Mouse (Mus musculus) spleen, postnatal 14 days (tissue): ENCODE measurements around the gene 6030468B19Rik.
A peak's percentile ranks its signal among the peaks of the same experiment; 100 is the strongest.
"Not testable (repeated sequence)": the region's sequence is repeated elsewhere in the genome, so short reads cannot be mapped to it uniquely, and the experiment has no call there.

Experiments
- DNase-seq, 2 experiments: peaks; one replicate each; pipeline ENCODE4 v3.0.0; 2021 to 2022; ENCODE audit warnings: low spot score in 2 of 2

The 6030468B19Rik gene

DNA sequence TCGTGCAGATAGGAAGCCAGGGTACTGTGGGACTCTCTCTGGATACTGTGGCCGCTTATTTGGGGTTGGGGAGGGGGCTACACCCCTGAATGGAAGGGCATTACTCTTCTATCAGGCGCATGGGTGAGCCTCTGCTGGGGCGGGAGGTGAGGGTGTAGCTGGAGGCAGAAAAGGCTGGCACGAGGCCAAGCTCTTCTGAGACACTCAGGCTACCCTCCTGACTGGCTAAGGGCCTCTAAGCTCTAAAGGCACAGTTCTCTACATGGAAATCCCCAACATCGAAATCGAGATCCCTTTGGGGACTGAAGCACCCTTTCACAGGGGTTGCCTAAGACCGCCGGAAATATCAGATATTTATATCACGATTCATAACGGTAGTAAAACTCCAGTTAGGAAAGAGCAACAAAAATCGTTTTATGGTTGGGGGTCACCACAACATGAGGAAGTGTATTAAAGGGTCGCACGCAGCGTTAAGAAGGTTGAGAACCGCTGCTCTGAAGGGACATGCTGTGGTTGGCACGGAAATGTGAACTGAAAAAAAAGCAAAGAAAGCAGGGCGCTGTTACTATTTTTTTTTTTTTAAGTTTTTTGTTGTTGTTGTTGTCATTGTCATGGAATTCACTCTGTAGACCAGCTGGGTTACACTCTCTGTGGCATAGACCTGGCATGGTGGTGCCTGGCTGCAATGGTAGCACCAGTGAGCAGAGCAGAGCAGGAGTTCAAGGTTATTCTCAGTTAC lies 30.9 kb downstream of the 6030468B19Rik start:
- DNase-seq = peak; percentile 60 to 69

DNA sequence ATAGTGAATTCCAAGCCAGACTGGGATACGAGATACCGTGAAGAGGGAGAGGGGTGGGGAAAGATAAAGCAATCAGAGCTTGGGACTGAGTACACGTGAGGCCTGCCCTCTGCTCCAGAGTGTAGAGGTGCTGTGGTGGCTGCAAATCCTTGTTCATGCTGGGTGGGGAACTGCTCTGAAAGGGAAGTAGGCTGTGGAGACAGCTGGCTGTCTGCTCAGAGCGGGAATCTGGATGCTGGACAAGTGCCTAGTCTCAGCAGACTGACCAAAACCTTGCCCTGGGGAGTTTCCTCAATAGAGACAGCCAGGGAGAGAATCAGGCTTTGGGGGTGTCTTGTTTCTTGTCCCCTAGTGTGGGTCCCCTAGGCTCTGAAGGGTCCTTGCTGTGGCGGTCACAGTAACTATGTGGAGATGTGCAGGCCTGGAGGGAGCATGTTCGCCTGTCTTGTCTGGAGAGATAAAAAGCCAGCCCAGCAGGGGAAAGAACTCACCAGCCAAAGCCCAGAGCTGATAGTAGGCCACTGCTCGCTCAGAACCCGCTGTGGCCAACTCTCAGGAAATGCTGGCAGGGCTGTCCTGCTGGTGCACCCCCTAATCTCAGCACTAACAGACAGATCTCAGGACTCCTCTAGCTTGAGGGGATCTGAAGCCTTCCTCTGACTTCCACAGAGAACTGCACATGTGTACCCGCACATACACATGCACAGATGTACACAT lies 31.6 kb downstream of the 6030468B19Rik start:
- no peak for DNase-seq

DNA sequence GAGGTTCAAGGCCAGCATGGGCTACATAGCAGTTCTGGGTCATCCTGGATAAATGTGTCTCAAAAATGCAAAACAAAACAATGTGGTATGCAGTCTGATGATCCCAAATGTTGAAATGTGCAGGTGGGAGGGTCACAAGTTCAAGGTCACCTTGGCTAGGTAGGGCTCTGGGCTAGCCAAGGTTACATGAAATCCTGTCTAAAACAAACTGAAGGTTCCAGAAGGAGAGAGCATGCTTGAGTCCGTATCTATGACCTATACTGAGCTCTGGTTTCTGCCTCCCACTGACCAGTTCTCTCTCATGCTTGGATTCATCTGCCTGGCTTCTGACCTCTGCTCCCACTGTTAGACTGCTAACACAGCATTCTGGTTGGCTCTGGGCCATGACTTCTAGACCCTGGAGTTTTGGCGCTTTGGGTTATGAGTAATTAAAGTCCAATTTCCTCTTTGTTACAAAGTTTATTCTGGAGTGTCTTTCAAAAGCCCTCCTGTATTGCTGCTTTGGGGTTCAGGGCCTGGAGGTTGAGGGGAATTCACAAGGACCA lies 32.3 kb downstream of the 6030468B19Rik start:
- no peak for DNase-seq

DNA sequence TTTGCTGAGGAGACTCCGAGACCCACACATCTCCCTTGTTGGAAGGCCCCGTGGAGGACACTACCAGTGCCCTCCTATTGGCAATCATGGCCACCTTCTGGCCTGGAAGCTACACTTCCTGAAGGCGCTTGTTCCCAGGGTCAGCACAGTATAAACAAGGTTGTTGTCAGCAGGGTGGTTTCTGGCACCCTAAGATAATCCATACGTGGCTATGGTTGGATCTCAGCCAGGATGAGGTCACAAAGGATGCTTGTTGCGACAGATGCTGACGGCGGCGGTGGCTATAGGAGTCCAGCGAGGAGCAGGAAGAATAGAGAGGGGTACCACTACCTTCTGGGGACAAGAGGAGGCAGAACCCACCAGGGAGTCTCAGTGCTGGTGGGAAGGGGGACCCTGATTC lies 32.9 kb downstream of the 6030468B19Rik start:
- peak; percentile 59 to 67 for DNase-seq

DNA sequence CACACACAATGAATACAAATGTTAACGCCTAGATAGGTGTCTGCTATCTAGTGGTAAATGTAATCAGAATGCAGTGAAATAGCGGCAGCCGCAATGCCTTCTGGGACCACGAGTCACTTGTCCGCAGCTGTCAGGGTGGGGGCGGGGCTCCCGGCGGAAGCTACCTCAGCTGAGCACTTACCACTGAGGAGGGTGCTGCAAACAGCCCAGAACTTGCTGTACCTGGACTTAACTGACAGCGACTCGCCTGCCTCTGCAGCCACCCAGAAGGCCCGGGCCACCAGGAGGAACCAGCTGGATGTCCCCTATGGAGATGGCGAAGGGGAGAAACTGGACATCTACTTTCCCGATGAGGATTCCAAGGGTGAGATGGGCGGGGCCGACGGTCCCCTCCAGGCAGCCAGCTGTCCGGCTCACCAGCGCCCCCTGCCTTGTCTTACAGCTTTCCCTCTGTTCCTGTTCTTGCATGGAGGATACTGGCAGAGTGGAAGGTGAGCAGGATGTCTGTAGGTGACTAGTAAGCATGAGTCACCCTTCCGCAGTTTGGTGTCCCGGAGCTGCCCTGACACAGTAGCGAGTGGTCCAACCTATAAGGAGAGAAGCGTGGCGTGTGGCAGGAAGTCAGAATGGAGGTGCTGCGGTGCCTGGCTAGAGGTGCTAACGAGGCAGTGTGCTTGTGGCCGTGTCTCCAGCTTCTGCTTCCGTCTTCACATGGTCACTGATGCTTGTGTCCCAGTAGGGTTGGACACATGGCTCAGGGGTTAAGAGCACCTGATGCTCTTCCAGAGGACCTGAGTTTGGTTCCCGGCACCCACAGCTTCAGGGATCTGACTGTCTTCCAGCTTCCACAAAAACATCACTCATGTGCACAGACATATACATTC lies 34.9 kb downstream of the 6030468B19Rik start:
- peak; percentile 86 to 89 for DNase-seq

DNA sequence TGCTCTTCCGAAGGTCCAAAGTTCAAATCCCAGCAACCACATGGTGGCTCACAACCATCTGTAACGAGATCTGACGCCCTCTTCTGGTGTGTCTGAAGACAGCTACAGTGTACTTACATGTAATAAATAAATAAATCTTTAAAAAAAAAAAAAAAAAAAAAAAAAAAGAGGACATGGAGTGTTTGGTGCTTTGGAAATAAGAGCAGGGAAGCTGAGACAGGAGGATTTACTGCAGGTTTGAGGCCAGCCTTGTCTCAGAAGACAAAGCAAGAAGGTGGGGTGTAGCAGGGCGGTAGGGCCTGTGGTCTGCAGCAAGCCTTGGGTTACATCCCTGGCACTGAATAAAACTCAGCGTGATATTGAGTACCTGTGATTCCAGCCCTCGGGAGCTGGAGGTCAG lies 36.0 kb downstream of the 6030468B19Rik start:
- not testable (repeated sequence) for DNase-seq

DNA sequence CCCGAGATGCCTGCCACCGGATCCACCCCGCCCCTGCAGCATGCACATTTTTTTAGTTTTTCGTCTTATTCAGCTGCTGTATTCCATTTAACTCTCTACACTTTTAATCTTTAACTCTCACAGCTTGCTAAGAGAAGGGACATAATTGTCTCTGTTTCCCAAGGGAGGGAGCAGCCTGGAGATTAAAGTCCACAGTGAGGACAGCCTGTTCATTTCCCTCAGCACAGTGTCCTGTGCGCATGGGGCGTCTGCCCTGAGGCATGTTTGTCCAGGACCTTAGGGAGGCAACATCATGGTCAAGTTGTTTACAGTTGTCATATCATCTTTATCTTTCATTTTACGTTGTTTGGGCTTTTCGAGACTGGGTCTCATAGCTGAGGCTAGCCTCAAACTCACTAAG lies 36.6 kb downstream of the 6030468B19Rik start:
- DNase-seq = no peak

DNA sequence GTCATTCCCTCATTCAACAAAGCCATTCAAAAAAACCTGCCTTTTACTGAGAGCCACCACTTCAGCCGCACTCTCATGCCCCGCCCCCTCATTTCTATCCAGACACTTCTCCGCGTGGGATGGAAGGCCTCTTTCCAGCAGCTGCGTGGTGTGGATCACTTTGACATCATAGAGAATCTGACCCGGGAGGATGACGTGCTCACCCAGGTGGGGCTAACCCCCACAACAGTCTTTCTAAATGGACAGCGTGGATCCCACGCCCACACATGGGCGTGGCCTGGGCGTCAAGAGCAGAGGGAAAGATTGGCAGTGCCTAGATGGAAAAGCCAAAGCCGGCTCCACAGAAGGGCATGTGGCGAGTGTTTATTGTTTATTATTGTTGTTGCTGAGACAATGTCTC lies 38.8 kb downstream of the 6030468B19Rik start:
- no peak for DNase-seq

DNA sequence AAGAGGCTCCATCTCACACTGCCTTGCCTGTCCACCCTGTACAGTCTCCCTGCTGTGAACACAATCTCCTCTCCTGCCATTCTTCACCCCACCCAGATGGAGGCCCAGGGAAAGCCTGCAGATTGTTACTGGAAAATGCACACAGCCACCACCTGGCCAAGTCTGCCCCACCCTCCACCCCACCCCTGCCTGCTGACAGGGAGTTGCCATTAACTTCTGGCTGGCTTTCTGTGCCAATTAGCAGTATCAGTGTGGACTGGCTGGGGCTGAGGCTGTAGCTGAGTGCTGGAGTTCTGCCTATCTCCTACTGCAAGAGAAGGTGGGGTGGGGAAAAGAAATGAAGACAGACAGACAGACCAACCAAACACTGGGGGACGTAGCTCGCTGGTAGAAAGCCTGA lies 41.1 kb downstream of the 6030468B19Rik start:
- peak; percentile 50 to 52 for DNase-seq

DNA sequence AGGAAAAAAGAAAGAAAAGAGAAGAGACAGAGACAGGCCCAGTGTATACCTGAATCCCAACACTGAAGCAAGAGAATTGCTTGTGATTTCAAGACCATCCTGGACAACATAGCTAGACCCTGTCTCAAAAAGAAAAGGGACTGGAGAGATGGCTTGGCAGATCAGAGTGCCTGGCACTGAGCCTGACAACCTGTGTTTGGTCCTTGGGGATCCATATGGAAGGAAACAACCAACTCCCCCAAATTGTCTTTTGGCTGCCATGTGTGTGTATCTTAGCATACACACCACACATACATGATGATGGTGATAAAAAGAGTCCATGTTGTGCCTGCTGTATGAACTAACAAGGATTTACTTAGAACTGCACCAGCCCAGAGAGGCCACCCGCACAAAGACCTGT lies 41.6 kb downstream of the 6030468B19Rik start:
- no peak for DNase-seq

DNA sequence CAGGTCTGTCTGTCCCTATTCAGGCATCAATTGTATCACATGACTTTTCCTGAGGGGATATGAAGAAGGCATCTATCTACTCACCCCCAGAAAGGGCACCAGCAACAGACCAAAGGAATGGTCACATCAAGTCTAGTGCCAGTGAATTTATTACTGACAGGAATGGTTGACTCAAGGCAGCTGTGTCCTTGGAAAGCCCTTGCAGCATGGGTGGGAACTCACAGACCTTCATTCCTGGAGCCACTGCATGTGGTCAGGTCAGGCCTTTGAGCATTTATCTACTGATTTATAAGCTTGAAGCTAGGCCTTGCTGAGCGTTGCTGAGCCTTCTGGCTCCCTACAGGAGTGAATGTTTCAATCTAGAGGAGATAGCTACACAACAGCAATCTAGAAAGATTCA lies 43.5 kb downstream of the 6030468B19Rik start:
- no peak for DNase-seq

DNA sequence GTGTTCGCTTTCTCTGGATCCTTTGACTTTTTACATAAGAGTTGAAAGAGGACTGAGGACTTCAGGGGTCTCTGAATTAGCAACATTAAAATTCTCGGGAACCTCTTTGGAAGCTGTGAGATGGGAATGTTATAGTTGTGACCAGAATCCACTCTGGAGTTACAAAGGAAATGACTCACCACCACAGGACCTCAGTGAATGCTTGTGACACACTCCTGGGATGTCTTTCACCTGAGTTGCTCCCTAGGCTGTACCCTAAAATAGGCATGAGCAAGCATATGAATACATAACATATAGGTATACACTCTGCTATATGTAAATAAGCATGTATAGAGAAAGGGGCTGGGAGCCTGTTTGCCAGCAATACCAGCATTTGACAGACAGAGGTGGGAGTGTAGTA lies 46.0 kb downstream of the 6030468B19Rik start:
- DNase-seq = no peak

DNA sequence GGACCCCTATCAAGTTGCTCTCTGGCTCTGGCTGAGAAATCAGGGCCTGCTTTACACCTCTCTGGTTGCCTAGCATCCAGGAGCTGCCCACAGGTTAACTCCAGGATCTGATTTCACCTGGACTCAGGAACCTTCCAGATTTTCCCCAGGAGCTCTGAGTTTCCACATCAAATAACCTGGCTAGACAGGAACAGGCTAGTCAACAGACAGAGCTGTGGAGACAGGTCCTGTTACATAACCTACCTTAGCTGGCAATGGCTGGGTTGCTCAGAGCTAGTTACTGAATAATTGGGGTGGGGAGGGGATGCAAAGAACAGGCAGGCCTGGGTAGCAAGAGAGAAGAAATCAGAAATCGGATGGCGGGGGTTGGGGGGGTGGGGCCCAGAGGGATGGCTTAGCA lies 47.5 kb downstream of the 6030468B19Rik start:
- no peak for DNase-seq

DNA sequence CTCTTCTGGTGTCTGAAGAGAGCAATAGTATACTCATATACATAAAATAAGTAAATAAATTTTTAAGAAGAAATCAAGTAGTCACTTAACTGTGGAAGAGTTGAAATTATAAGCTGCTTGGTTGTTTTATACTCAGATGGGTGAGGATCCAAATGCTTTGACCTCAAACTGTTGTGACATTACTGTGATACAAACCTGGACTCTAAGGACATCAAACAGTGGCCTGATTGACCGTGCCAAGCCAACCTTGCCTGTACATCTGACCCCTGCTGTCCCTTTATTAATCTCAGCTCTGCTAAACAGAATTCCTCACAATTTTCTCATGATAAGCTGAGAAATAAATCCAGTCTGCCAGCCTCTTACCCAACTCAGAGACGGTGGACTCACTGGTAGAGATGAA lies 48.2 kb downstream of the 6030468B19Rik start:
- no peak for DNase-seq

DNA sequence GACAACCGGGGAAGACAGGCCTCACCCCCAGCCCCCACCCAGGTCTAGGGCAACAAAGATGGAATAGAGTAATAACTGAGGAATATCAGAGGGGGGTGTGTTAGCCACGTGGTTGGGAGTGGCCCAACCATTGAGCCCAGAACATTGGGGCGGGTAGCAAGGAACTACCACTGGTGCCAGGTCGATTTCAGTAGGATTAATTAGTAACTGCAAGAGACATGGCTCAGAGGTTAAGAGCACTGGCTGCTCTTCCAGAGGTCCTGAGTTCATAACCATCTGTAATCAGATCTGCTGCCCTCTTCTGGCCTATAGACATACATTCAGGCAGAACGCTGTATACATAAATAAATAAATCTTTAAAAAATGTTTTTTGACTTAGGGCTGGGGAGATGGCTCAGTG lies 49.2 kb downstream of the 6030468B19Rik start:
- DNase-seq = no peak

DNA sequence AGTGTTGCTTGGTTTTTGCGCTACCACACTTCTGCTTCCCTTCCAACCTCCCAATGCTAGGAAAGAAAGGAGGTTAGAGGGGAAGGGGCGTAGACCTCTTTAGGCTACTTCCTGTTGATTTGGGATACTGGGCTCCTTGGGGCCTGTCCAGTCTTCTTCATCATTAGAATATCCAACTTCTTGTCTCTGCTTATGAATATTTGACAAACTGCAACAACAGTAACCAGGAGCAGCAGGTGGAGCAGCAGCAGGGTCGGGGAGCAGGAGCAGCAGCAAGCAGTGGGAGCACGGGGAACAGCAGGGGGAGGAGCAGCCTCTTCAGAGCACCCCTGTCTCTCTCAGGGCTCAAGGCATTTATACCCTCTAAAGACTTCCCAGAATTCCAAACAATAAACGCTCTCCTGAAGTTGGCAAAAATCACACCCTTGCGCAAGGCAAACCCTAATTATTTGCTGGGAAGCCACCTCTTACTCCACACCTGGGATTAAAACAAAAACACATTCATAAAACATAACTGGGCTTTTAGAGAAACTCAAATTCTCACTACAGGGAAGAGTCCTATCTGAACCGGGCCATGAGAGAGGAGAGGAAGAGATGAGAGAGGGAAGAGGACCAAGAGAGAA lies 50.2 kb downstream of the 6030468B19Rik start:
- no peak for DNase-seq

DNA sequence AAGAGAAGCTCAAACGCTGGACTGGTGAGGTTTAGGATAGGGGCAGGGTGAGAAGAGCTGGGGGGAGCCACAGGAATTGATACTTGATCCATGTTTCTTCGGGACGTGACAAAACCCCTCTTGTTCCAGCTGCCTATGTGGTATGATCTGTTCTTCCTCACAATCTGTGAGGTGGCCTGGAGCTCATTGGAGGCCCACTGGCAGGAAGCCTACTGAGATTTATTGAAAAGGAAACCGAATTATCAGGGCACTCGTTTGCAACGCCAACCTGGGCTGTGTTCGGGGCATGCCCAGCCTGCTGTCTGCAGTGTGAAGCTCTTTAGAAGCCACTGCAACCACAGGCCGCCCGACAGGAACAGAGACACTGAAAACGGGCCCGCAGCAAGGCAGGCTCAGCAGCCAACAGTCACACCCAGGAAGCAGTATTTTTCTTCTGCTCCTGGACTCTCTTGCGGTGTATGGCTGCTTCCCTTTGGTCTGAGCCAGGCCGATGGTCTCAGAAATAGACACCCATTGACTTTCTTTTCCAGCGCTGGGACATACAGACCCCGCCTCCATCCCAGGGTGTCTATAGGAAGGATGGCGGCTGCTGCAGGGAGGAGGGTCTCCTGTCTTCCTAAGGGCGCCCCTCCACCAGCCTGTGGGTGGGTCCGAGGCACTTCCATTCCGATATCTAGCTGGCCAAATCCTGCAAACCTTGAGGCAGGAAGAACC lies 51.0 kb downstream of the 6030468B19Rik start:
- peak; percentile 41 to 47 for DNase-seq

DNA sequence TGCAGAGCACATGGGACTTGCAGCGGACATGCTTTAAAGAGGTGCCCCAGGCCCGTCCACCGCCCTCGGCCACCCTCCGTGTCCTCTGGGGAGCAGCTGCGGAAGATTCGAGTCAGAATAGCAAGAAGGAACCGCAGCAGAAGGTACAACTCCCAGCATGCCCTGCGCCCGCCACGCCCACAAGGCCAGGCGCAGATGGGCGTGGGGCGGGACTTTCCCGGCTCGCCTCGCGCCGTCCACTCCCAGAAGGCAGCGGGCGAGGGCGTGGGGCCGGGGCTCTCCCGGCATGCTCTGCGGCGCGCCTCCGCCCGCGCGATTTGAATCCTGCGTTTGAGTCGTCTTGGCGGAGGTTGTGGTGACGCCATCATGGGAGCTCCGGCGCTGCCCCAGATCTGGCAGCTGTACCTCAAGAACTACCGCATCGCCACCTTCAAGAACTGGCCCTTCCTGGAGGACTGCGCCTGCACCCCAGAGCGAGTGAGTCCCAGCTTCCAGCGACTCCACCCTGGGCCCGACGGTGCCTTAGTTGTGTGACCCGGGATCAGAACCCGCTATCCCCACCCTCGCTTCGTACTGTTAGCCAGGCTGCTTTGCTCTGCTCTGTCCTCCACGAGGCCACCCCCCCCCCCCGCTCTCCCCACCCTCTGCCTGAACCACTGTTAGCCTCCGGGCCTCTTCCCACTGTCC lies 51.7 kb downstream of the 6030468B19Rik start, which contains the start of gene Birc5:
Gene Birc5 (plus strand): TSS at position 267 of the 687 bp plus-strand sequence.
- peak; percentile 96 to 97 for DNase-seq

DNA sequence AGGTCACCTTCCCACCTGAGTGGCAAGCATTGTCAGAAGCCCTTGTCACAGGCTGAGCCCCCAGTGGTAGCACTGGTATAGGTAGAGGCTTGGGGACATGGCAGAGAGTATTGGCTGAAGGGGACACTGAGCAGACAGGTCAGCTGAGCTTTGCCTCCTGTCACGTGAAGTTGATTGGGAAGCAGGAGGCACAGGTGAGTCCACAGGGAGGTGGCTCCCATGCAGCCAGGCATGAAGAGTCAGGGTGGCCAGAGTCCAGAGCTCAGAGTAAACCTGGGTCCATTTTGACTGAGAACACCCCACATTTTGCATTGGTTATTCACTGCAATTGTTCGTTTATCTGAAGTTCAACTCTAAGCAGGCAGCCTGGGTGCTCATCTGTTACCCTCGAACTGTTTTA lies 55.4 kb downstream of the 6030468B19Rik start:
- DNase-seq = no peak

DNA sequence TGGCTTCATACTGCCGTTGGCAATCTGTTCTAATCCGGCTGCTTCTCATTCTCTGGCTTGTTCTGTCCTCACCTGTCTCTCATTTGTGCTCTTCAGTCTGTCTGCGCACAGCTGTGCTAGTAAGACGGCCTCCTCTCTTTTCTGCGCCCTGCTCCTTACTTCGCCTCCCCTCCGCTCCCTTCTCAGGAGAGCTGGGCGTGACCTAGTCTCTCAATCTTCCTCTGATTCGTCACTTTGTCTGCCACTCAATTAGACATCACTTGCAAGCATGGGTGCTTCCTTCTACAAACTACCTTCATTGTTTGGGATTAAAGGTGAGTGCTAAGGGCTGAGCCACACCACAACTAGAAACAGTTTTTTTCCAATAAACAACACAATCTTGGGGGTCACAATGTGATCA lies 56.8 kb downstream of the 6030468B19Rik start:
- DNase-seq = no peak
